Mouse (Mus musculus): Measurements from ENCODE around the gene Pde1c. TPM values are rescaled to one million over a fixed set of nuclear protein-coding genes. Genes with fewer than 3 reads are reported as not detected.

Gene Pde1c
- polyA plus RNA-seq, 1 experiment from 2014 or later, result 2.9 TPM

DNA sequence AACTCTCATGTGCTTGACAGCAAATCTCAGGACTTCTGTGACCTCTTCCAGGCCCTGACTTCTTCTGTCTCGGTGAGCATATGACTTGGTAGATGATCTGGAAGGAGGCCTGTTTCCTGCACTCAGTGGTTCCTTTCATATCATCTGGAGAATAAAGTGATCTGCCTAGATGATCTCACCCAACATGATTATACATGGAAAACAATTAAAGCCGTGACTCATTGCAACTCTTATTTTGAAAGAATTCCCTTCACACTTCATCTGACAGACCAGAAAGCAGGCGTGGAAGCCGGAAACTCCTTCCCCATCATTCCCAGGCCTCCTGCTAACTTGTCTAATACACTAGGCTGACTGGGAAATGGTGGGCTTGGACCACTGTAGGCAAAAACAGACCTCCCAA lies 152.7 kb downstream of the Pde1c start:
- no peaks in the 10 kb centered on the region for H3K9me3 ChIP-seq
- DNase-seq (ENCODE audit: extremely low spot score, low spot score), result no peak
- H3K4me1 ChIP-seq, result no peaks in the 10 kb centered on the region
- H3K4me3 ChIP-seq, result no peak overlapping the region
- H3K36me3 ChIP-seq (replicated peaks), result no peaks in the 10 kb centered on the region
- WGBS, result 87% methylated on average over 4 of the region's 4 CpGs
- no peaks in the 10 kb centered on the region for H3K27me3 ChIP-seq (ENCODE audit: poor library complexity, severe bottlenecking)
- no peak overlapping the region for H3K27ac ChIP-seq

DNA sequence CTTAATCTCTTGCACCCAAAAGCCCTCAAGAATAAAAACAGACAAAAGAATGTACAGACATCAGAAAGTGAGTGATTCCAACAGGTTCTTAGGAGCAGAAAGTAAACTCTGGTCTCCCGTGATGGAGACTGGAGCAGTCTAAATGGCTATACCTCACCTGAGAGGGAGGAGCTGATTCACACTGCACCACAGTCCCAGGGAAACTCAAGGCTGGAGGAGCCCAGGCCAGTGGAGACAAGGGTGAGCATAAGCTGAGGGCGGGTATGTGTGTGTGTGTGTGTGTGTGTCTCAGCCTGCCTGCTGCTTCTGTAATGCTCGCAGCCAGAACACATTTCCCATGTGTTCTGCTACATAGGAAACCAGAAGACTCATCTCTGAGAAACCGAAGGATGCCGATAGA lies 179.7 kb downstream of the Pde1c start:
- Histone ChIP-seq H3K4me1 (peaks cover 9% of the 10 kb centered on the region), H3K4me3 (no peak overlapping the region), H3K9me3 (no peaks in the 10 kb centered on the region), H3K36me3 (replicated peaks) (no peaks in the 10 kb centered on the region), H3K27me3 (ENCODE audit: poor library complexity, severe bottlenecking) (no peaks in the 10 kb centered on the region), H3K27ac (no peak overlapping the region)
- WGBS, result 72% methylated on average over 5 of the region's 5 CpGs
- DNase-seq (ENCODE audit: extremely low spot score, low spot score), result no peak

DNA sequence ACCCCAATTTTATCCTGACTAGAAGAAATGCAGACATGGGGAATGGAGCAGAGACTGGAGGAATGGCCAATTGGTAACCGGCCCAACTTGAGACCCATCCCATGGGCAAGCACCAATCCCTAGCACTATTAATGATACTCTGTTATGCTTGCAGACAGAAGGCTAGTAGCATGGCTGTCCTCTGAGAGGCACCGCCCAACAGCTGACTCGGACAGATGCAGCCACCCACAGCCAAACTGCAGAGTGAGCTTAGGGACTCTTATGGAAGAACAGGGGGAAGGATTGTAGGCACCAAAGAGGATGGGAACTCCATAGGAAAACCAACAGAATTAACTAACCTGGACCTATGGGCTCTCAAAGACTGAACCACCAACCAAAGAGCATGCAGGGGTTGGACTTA lies 192.5 kb downstream of the Pde1c start:
- H3K4me3 ChIP-seq, result no peak overlapping the region
- no peaks in the 10 kb centered on the region for H3K27me3 ChIP-seq (ENCODE audit: poor library complexity, severe bottlenecking)
- 93% methylated on average over 3 of the region's 3 CpGs for WGBS
- no peaks in the 10 kb centered on the region for H3K36me3 ChIP-seq (replicated peaks)
- no peak overlapping the region for H3K27ac ChIP-seq
- no peaks in the 10 kb centered on the region for H3K4me1 ChIP-seq
- H3K9me3 ChIP-seq, result no peaks in the 10 kb centered on the region
- DNase-seq (ENCODE audit: extremely low spot score, low spot score), result no peak

DNA sequence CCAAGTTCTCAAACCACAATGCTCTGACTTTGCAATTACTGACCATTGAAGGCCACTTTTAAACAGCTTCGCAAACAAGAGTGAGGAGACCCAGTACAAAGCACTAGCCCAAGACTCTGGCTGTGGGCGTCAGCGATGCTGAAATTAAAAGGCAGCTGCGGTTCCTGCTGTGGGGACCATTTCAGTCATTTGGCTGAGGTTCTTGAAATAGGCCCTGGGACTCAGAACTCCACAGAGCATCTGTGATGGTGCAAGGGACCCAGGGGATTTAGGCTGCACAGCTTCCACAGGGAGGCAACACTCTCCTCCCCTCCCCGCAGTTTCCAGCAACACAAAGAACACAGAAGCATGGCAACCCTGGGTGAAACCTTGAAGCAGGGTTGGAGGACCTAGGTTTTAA lies 194.7 kb downstream of the Pde1c start:
- DNase-seq (ENCODE audit: extremely low spot score, low spot score), result no peak
- 92% methylated on average over 5 of the region's 5 CpGs for WGBS
- H3K9me3 ChIP-seq, result no peaks in the 10 kb centered on the region
- H3K27ac ChIP-seq, result no peak overlapping the region
- H3K4me1 ChIP-seq, result no peaks in the 10 kb centered on the region
- no peak overlapping the region for H3K4me3 ChIP-seq
- H3K27me3 ChIP-seq (ENCODE audit: poor library complexity, severe bottlenecking), result no peaks in the 10 kb centered on the region
- no peaks in the 10 kb centered on the region for H3K36me3 ChIP-seq (replicated peaks)

DNA sequence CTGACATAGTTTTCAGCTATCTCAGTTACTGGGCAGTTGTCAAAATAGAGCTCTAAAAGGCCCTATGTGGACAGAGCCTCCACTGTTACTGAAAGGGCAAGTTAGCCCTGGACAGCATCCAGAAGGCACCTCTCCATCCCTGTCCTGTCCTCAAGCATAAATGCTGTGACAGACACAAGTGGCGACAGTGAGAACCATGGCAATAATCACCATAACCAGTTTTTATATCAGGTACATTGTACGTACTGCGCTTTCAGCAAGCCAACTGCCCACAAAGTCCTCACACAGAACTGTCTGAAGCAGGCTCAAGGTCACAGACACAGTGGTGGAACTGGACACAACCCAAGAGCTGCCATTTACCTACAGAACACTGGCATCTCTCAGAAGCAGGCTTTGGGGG lies 195.2 kb downstream of the Pde1c start:
- WGBS, result 94% methylated on average over 3 of the region's 3 CpGs
- Histone ChIP-seq H3K4me1 (no peaks in the 10 kb centered on the region), H3K27ac (no peak overlapping the region), H3K27me3 (ENCODE audit: poor library complexity, severe bottlenecking) (no peaks in the 10 kb centered on the region), H3K36me3 (replicated peaks) (no peaks in the 10 kb centered on the region), H3K9me3 (no peaks in the 10 kb centered on the region), H3K4me3 (no peak overlapping the region)
- DNase-seq (ENCODE audit: extremely low spot score, low spot score), result no peak

DNA sequence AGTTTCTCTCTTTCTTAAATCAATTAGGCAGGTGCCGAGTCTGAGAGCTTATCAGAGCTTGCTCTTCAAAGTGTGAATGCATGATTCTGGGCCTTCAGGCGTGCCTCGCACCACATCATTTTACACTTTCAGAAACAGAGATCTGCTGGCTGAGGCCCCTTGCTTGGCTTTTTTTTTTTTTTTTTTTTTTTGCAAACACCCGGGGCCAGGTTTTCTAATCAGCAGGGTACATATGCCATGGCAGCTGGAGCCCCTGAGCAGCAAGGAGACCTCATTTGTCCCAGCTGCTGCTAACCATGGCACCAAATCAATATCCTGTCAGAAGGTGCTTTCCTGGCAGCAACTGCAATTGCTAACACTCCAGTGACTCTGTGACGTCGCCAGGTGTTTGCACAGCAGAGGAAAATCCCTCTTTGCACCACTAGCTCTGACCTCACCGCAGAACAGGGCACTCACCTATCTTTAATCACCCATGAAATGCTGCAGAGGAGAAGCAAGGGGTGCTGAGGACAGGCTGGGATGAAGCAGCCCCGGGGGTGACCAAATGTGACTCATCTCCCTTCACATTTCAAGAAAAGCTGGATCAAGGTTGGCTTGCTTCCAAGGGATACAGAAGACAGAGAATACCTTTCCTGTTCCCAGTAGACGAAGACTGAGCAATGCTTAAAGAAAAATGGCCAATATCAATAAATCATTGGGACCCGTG lies 195.7 kb downstream of the Pde1c start:
- no peak for DNase-seq (ENCODE audit: extremely low spot score, low spot score)
- no peaks in the 10 kb centered on the region for H3K27me3 ChIP-seq (ENCODE audit: poor library complexity, severe bottlenecking)
- no peaks in the 10 kb centered on the region for H3K4me1 ChIP-seq
- WGBS, result 77% methylated on average over 10 of the region's 10 CpGs
- H3K9me3 ChIP-seq, result no peaks in the 10 kb centered on the region
- H3K36me3 ChIP-seq (replicated peaks), result no peaks in the 10 kb centered on the region
- no peak overlapping the region for H3K27ac ChIP-seq
- no peak overlapping the region for H3K4me3 ChIP-seq

DNA sequence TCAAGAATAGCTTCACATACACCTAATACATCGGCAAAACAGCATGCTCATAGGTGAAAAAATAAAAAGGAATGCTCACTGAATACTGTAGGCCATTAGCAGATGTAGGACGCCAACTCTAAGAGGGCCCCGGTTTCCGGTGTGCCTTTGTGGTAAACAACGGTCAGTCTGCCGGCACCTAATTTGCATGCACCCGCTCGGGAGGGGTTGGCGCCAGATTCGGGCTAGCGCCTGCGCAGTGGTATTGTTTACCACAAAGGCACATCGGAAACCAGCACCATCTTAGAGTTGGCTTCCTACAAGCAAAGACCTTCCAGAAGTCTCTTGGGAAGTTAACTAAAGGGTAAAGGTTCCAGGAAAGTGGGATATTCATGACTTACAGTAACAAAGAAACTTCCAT lies 199.4 kb downstream of the Pde1c start:
- Histone ChIP-seq H3K27ac (no peak overlapping the region), H3K9me3 (no peaks in the 10 kb centered on the region), H3K4me1 (no peaks in the 10 kb centered on the region), H3K36me3 (replicated peaks) (no peaks in the 10 kb centered on the region), H3K4me3 (no peak overlapping the region), H3K27me3 (ENCODE audit: poor library complexity, severe bottlenecking) (no peaks in the 10 kb centered on the region)
- WGBS, result 80% methylated on average over 13 of the region's 13 CpGs
- no peak for DNase-seq (ENCODE audit: extremely low spot score, low spot score)

DNA sequence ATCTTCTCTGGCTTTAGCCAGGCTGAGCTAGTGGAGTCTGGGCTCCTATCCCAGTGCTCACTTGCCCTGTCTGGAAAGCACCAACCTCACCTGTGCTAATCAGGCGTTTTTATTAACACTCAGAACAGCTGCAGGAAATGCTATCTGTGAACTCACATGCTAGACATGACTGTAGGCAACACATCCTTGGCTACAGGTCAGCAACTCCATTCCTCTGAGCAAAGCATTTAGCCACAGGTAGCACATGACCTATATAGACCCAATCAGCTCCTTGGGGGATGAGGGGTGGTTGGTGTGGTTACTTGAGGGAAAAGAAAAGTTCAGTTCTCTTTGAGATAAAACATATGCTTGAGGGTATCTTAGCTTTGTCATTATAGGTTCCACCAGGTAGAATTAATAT lies 200.8 kb downstream of the Pde1c start:
- Histone ChIP-seq H3K4me3 (no peak overlapping the region), H3K9me3 (no peaks in the 10 kb centered on the region), H3K27ac (no peak overlapping the region), H3K4me1 (no peaks in the 10 kb centered on the region), H3K27me3 (ENCODE audit: poor library complexity, severe bottlenecking) (peaks cover 5% of the 10 kb centered on the region), H3K36me3 (replicated peaks) (no peaks in the 10 kb centered on the region)
- DNase-seq (ENCODE audit: extremely low spot score, low spot score), result no peak
- 64% methylated on average over 1 of the region's 1 CpGs for WGBS

DNA sequence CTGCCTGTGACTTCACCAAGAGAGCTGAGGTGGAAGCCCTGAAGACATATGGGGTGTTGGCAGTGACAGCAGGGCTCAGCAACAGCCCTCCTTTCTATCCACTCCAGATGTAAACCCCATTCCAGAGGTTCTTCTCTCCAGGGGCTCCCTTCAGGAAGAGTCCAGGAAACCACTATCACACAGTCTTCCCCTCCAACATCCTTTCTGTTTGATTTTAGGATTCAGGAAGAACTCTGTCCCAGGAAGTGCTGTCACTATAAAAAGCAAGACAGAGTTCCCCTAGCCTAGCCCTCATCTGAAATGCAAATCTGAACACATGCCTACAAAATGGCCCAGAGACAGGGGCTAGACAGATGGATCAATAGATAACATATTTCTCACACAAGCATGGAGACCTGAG lies 201.6 kb downstream of the Pde1c start:
- H3K9me3 ChIP-seq, result no peaks in the 10 kb centered on the region
- no peak overlapping the region for H3K27ac ChIP-seq
- peaks cover 5% of the 10 kb centered on the region for H3K4me1 ChIP-seq
- peaks cover 13% of the 10 kb centered on the region for H3K27me3 ChIP-seq (ENCODE audit: poor library complexity, severe bottlenecking)
- H3K4me3 ChIP-seq, result no peak overlapping the region
- no peak for DNase-seq (ENCODE audit: extremely low spot score, low spot score)
- no peaks in the 10 kb centered on the region for H3K36me3 ChIP-seq (replicated peaks)

DNA sequence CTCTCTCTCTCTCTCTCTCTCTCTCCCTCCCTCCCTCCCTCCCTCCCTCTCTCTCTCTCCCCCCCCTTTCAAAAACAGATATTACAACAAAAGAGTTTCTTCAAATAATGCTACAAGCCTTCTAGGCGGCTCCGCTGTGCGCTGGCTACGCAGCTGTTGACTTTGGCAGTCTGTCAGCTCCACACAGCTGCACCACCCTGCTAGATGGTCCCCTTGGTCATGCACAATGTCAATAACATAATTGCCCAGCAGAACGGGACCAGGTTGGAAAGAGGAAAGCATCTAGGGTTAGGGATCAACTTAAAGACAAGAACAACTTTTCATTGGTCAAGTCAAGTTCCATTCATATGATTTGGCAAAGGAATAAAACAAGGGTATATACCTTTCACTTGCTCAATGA lies 206.3 kb downstream of the Pde1c start:
- H3K4me1 ChIP-seq, result peaks cover 20% of the 10 kb centered on the region
- 8% methylated on average over 5 of the region's 5 CpGs for WGBS
- no peak for DNase-seq (ENCODE audit: extremely low spot score, low spot score)
- no peaks in the 10 kb centered on the region for H3K36me3 ChIP-seq (replicated peaks)
- H3K4me3 ChIP-seq, result peak overlapping the region; percentile 60
- H3K27me3 ChIP-seq (ENCODE audit: poor library complexity, severe bottlenecking), result peaks cover 36% of the 10 kb centered on the region
- no peaks in the 10 kb centered on the region for H3K9me3 ChIP-seq
- no peak overlapping the region for H3K27ac ChIP-seq

DNA sequence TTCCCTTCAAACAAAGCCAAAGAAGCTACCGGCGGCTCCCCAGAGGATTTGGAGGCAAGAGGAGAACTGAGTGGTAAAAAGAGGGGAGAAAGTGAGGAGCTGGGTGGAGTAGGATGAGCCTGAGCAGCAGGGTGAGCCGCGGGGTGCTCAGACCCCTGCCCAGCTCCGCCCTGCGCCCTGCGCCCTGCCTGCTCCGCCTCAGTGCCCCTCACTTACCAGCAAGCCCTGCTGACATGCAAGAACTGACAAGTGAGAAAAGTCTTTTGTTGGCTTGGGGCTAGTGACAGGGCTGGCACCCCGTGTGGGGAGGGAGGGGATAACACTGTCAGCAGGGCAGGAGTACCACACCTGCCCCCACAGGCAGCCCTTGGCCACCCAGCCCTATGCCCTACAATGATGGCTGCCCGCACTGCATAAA lies 206.8 kb downstream of the Pde1c start:
- peak; percentile 55 for DNase-seq (ENCODE audit: extremely low spot score, low spot score)
- WGBS, result 0% methylated on average over 10 of the region's 10 CpGs
- H3K27ac ChIP-seq, result peak overlapping the region; percentile 80
- no peaks in the 10 kb centered on the region for H3K9me3 ChIP-seq
- H3K4me3 ChIP-seq, result peak overlapping the region; percentile 60
- no peaks in the 10 kb centered on the region for H3K36me3 ChIP-seq (replicated peaks)
- H3K4me1 ChIP-seq, result peaks cover 20% of the 10 kb centered on the region
- H3K27me3 ChIP-seq (ENCODE audit: poor library complexity, severe bottlenecking), result peaks cover 36% of the 10 kb centered on the region

DNA sequence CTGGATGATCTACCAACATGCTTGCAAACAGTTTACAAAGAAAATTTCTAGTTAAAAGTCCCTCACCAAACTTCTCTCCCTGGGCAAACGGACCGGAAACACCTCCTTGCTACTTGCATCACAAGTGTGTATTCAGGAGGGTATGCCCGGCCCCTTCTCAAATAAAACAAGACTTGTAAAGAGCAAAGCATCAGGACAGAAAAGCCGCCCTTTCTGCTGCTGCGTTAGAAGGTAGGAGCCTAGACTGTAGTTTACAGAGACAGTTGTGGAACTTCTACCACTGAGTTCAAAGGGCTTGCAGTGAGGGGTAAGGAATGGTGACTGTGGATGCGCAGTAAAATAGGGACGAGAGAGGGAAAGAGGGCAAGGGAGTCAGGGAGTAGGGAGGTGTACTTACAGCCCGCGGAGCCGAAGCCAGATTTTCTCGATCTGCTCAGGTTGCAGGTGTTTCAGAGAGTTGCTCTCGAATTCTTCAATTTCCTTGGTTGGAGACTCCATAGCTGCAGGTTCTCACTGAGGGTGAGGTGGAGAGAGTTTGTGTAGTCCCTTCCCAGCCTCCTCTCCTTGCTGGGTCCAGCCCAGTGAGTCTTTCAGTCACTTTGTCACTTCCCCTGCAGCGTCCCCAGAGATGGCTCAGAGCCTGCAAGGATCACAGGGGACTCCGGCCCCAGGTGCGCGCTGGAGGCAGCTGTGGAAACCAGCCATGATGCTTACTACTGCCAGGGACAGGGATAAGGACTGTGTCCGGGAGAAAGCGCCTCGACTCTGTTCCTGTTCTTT lies 207.4 kb downstream of the Pde1c start:
- DNase-seq (ENCODE audit: extremely low spot score, low spot score), result peak; percentile 19
- Histone ChIP-seq H3K27ac (peak overlapping the region; percentile 80), H3K27me3 (ENCODE audit: poor library complexity, severe bottlenecking) (peaks cover 36% of the 10 kb centered on the region), H3K36me3 (replicated peaks) (no peaks in the 10 kb centered on the region), H3K4me1 (peaks cover 20% of the 10 kb centered on the region), H3K4me3 (peak overlapping the region; percentile 60), H3K9me3 (no peaks in the 10 kb centered on the region)
- WGBS, result 2% methylated on average over 19 of the region's 19 CpGs

DNA sequence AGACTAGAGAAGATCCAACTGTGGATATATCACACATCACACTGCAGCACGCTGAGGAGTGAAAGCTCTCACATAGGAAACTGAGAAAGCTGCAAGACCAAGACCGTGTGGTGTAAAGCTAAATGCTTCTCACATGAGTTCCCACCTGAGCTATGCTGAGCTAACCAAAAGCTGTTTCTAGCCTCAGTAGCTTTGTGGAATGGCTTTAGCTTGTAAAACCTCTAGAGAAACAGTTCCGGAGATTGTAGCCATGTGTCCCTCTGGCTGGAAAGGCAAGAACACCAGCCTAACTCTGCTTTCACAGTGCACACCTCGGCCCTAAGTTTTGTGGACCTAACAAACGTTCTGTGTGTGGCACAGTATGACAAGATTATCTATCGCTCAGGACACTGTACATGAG lies 208.8 kb downstream of the Pde1c start:
- Histone ChIP-seq H3K9me3 (no peaks in the 10 kb centered on the region), H3K27me3 (ENCODE audit: poor library complexity, severe bottlenecking) (peaks cover 36% of the 10 kb centered on the region), H3K4me3 (no peak overlapping the region), H3K36me3 (replicated peaks) (no peaks in the 10 kb centered on the region), H3K4me1 (peaks cover 20% of the 10 kb centered on the region), H3K27ac (no peak overlapping the region)
- DNase-seq (ENCODE audit: extremely low spot score, low spot score), result no peak
- 77% methylated on average over 6 of the region's 6 CpGs for whole genome bisulfite sequencing
